Mouse (Mus musculus): ENCODE results near the gene Exph5. TPM values are rescaled to one million over a fixed set of nuclear protein-coding genes. Genes with fewer than 3 reads are reported as not detected.
A peak's percentile ranks its signal among the peaks of the same experiment; 100 is the strongest.

Gene Exph5
- polyA plus RNA-seq (2012; ENCODE audit: insufficient read depth, low replicate concordance) = 0.36 TPM in 1 of 2 replicates, not detected in the other

- H3K27me3 ChIP-seq (replicated peaks) = peaks cover 27% of the 10 kb centered on the region
- H3K4me3 ChIP-seq (replicated peaks) = peak within 1 kb of the TSS; percentile 81
- no peaks in the 10 kb centered on the region for H3K9me3 ChIP-seq
- H3K36me3 ChIP-seq (replicated peaks; ENCODE audit: low read length) = no peaks in the 10 kb centered on the region
- H3K4me1 ChIP-seq = peaks cover 17% of the 10 kb centered on the region
- no peak for TF ChIP-seq FLI1 (IDR thresholded peaks at IDR 0.05; ENCODE audit: low read length)
- TF ChIP-seq GATA1 (IDR thresholded peaks at IDR 0.05; ENCODE audit: borderline replicate concordance, low read length) = no peak
Observed at GRCm38 (mm10) chr9:53301269-53301720, at the start of gene Exph5. TSS of gene Exph5 (plus strand) at chr9:53301670.

DNA sequence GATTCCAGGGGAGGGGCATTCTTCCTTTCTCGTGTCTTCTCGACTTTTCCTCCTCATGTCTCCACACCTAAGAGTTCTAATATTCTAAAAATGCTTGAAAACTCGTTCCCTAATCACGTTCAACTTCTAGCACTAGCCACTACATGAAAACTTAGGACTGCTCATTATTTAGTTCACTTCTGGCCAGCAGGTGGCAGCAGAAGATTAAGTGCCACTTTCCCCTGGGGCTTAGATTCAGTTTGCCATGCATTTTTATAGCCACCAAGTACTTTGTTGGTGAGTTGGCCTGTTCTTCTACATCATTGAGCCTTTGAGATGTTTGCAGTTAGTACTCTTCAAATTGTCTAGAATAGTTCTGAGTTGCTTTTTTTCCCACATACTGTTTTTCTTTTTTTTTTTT is 47.1 kb upstream of the Exph5 start:
- Histone ChIP-seq H3K4me3 (replicated peaks) (no peak overlapping the region), H3K36me3 (replicated peaks; ENCODE audit: low read length) (no peaks in the 10 kb centered on the region), H3K4me1 (peaks cover 57% of the 10 kb centered on the region), H3K9me3 (no peaks in the 10 kb centered on the region), H3K27me3 (replicated peaks) (no peaks in the 10 kb centered on the region)
- TF ChIP-seq GATA1 (IDR thresholded peaks at IDR 0.05; ENCODE audit: borderline replicate concordance, low read length) = no peak

DNA sequence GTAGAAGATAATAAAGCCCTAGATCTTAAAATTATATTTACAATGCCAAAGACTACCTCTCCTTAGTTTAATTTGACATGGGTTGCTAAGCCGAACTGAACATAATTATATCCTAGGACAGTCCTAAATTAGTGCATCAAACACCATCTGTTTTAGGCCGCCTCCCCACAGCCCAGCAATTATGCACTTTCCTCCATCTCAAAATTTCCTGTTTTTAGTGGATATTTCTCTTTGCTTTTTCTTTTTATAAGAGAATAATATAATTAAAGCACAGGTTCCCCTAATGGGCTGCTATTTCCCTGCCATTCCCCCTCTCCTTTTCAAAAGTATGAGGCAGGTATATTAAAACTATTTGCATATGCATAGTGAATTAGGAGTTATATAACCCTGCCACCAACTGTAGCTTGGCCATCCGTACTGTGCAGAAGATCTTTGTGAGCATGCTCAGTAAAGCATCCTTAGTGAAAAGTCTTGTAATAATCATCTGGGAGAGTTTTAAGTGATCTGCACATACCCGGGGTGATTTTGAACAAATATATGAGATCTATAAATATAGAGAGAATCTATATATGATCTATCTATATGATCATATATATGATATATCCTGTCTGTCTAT is 44.7 kb upstream of the Exph5 start:
- Histone ChIP-seq H3K9me3 (no peaks in the 10 kb centered on the region), H3K4me1 (peaks cover 44% of the 10 kb centered on the region)
- TF ChIP-seq FLI1 (IDR thresholded peaks at IDR 0.05; ENCODE audit: low read length) = no peak
- TF ChIP-seq GATA1 (IDR thresholded peaks at IDR 0.05; ENCODE audit: borderline replicate concordance, low read length) = no peak

GRCm38 (mm10) chr9:53257772-53258171 is 43.7 kb upstream of the Exph5 start:
- Histone ChIP-seq H3K4me1 (peaks cover 47% of the 10 kb centered on the region), H3K36me3 (replicated peaks; ENCODE audit: low read length) (no peaks in the 10 kb centered on the region), H3K4me3 (replicated peaks) (peak overlapping the region; percentile 50), H3K9me3 (no peaks in the 10 kb centered on the region), H3K27me3 (replicated peaks) (no peaks in the 10 kb centered on the region)
- TF ChIP-seq FLI1 (IDR thresholded peaks at IDR 0.05; ENCODE audit: low read length) = no peak
- TF ChIP-seq GATA1 (IDR thresholded peaks at IDR 0.05; ENCODE audit: borderline replicate concordance, low read length) = no peak

More for the DNA sequence above, 44.7 kb upstream of the Exph5 start:
- no peaks in the 10 kb centered on the region for H3K36me3 ChIP-seq (replicated peaks; ENCODE audit: low read length)
- no peak overlapping the region for H3K4me3 ChIP-seq (replicated peaks)
- H3K27me3 ChIP-seq (replicated peaks) = no peaks in the 10 kb centered on the region

GRCm38 (mm10) chr9:53258199-53258598 is 43.3 kb upstream of the Exph5 start:
- H3K4me1 ChIP-seq = peaks cover 51% of the 10 kb centered on the region
- no peaks in the 10 kb centered on the region for H3K27me3 ChIP-seq (replicated peaks)
- no peaks in the 10 kb centered on the region for H3K36me3 ChIP-seq (replicated peaks; ENCODE audit: low read length)
- H3K9me3 ChIP-seq = no peaks in the 10 kb centered on the region
- TF ChIP-seq FLI1 (IDR thresholded peaks at IDR 0.05; ENCODE audit: low read length) = no peak
- TF ChIP-seq GATA1 (IDR thresholded peaks at IDR 0.05; ENCODE audit: borderline replicate concordance, low read length) = no peak
- H3K4me3 ChIP-seq (replicated peaks) = peak overlapping the region; percentile 67

DNA sequence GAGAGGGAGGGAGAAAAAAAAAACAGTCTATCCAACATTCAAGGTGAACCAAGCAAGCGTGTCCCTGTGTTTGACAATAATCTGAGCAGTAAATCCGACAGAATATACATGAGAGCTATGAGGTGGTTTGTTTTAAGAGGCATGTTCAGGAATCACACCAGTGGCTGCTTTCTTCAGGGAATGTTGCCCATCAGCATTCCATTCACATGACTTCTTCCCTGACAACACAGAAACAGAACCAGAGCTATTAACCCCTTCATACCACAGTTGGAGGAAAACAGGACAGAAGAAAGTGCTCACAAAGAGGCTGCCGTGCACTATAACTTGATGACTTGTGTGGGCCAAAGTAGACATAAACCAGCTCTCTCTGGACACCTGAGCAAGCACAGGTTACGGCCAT is 37.1 kb upstream of the Exph5 start:
- H3K4me1 ChIP-seq = peaks cover 33% of the 10 kb centered on the region

GRCm38 (mm10) chr9:53265589-53265988 is 35.9 kb upstream of the Exph5 start:
- TF ChIP-seq GATA1 (IDR thresholded peaks at IDR 0.05; ENCODE audit: borderline replicate concordance, low read length) = no peak
- TF ChIP-seq FLI1 (IDR thresholded peaks at IDR 0.05; ENCODE audit: low read length) = no peak
- no peaks in the 10 kb centered on the region for H3K36me3 ChIP-seq (replicated peaks; ENCODE audit: low read length)

More for the DNA sequence above, 37.1 kb upstream of the Exph5 start:
- Histone ChIP-seq H3K9me3 (no peaks in the 10 kb centered on the region), H3K4me3 (replicated peaks) (no peak overlapping the region), H3K36me3 (replicated peaks; ENCODE audit: low read length) (no peaks in the 10 kb centered on the region), H3K27me3 (replicated peaks) (no peaks in the 10 kb centered on the region)
- no peak for TF ChIP-seq GATA1 (IDR thresholded peaks at IDR 0.05; ENCODE audit: borderline replicate concordance, low read length)
- no peak for TF ChIP-seq FLI1 (IDR thresholded peaks at IDR 0.05; ENCODE audit: low read length)

DNA sequence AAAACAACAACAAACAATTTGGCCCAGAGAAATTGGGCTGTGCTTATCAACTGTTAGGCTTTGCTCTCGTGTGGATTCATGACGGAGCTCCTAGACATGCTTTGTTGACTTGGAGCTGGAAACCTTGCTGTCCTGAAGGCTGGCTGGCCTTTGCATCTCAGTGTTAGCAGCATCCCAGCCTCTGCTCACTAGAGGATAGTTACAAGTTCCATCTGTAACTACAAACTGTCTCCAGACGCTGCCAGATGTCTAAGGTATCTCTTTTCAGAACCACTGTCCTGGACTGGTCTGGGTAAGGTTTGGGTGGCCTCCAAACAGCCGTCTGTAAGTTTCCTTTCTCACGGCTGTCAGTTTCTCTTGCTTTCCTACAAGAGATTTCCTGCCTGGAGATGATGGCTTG is 33.4 kb upstream of the Exph5 start:
- no peaks in the 10 kb centered on the region for H3K27me3 ChIP-seq (replicated peaks)
- H3K9me3 ChIP-seq = no peaks in the 10 kb centered on the region
- TF ChIP-seq FLI1 (IDR thresholded peaks at IDR 0.05; ENCODE audit: low read length) (no peak), GATA1 (IDR thresholded peaks at IDR 0.05; ENCODE audit: borderline replicate concordance, low read length) (no peak)
- peaks cover 55% of the 10 kb centered on the region for H3K4me1 ChIP-seq
- peak overlapping the region; percentile 54 for H3K4me3 ChIP-seq (replicated peaks)
- no peaks in the 10 kb centered on the region for H3K36me3 ChIP-seq (replicated peaks; ENCODE audit: low read length)

More at GRCm38 (mm10) chr9:53265589-53265988, 35.9 kb upstream of the Exph5 start:
- peaks cover 42% of the 10 kb centered on the region for H3K4me1 ChIP-seq
- no peaks in the 10 kb centered on the region for H3K27me3 ChIP-seq (replicated peaks)
- H3K9me3 ChIP-seq = no peaks in the 10 kb centered on the region
- no peak overlapping the region for H3K4me3 ChIP-seq (replicated peaks)

GRCm38 (mm10) chr9:53268731-53269465 is 32.6 kb upstream of the Exph5 start:
- no peaks in the 10 kb centered on the region for H3K27me3 ChIP-seq (replicated peaks)
- H3K36me3 ChIP-seq (replicated peaks; ENCODE audit: low read length) = no peaks in the 10 kb centered on the region
- TF ChIP-seq FLI1 (IDR thresholded peaks at IDR 0.05; ENCODE audit: low read length) (no peak), GATA1 (IDR thresholded peaks at IDR 0.05; ENCODE audit: borderline replicate concordance, low read length) (no peak; the same call in 2 of the 3 replicates)
- peaks cover 51% of the 10 kb centered on the region for H3K4me1 ChIP-seq
- no peak overlapping the region for H3K4me3 ChIP-seq (replicated peaks)
- H3K9me3 ChIP-seq = no peaks in the 10 kb centered on the region

- peaks cover 51% of the 10 kb centered on the region for H3K4me1 ChIP-seq
- no peaks in the 10 kb centered on the region for H3K9me3 ChIP-seq
- no peaks in the 10 kb centered on the region for H3K27me3 ChIP-seq (replicated peaks)
- TF ChIP-seq FLI1 (IDR thresholded peaks at IDR 0.05; ENCODE audit: low read length) (no peak), GATA1 (IDR thresholded peaks at IDR 0.05; ENCODE audit: borderline replicate concordance, low read length) (no peak)
- H3K4me3 ChIP-seq (replicated peaks) = no peak overlapping the region
- H3K36me3 ChIP-seq (replicated peaks; ENCODE audit: low read length) = no peaks in the 10 kb centered on the region
Observed at GRCm38 (mm10) chr9:53269466-53269755, 32.1 kb upstream of the Exph5 start.
